Mouse (Mus musculus) thymus, postnatal 0 days (tissue): ENCODE measurements around the gene Gins1. TPM values are rescaled to one million over a fixed set of nuclear protein-coding genes. Genes with fewer than 3 reads are reported as not detected.
"Not testable (repeated sequence)": the region's sequence is repeated elsewhere in the genome, so short reads cannot be mapped to it uniquely, and the experiment has no call there.

ENCODE experiments used
- DNase-seq: peaks from one replicate; pipeline ENCODE4 v3.0.0-alpha.2; 2015; ENCODE audit warnings: low spot score
- polyA plus RNA-seq: library from polyadenylated mRNA; unstranded; fragments of >200 nt; fragmentation: Nextera tagmentation; extraction: Ambion mirVana; gene quantifications from 2 replicates; pipeline ENCODE4 v1.2.1, GENCODE M21; 2015

Gins1 gene
- 55.4 and 58.4 TPM in 2 replicates for polyA plus RNA-seq

DNA sequence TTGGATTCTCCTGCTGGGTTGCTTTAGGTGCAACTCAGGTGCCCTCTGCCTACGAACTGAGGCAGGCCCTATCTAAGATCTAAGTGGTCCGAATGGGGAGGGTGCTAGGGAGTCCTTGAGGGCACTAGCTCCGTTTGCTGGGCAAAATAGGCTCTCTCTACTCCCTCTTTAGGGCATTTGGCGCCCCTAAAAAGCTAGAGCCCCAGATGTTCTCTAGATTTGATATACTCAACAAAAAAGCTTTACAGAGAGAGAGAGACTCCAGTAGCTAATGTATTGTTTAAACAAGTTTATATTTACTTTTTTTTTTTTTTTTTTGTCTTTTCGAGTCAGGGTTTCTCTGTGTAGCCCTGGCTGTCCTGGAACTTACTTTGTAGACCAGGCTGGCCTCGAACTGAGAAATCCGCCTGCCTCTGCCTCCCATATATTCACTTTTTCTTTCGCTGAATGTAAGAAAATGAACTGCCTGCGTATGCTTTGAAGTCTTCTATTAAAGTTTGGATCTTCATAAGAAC is at the start of gene Gins1:
Gene Gins1, plus strand, starts transcription at position 465 of the 515 bp plus-strand sequence.
- no peak for DNase-seq

DNA sequence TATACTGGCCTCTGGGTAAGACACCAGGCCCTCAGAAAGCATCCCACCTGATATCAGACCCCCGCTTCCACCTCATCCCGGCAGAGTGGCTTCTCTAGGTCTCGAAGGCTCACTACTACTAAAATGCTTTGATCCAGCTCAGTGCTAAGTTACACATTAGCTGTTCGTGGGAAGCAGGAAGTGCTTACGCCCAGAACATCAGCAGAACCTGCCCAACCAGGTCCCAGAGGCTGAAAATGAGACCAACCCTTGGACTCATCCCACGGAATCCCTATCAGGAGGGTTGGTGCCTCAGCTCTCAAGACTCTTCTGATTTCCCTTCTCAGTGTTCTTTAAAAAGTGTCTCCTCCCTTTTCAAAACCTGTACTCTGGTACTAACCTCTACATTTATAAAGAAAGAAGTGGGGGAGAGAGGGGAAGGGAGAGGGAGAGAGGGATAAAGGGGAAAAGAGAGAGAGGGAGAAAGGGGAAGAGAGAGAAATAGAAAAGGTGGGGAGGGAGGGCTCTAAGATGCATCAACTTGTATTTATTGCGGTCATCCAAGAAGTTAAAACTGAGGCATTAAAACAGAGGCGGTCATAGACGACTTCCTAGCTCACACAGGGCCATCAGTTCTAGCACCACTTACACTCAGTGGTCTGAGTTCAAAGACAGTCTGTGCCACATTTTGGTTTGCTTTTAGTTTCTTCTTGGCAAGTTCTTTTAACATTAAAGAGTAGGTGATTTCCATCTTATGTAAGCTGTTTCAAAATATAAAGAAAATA is 46.3 kb upstream of the Gins1 start:
- no peak for DNase-seq

DNA sequence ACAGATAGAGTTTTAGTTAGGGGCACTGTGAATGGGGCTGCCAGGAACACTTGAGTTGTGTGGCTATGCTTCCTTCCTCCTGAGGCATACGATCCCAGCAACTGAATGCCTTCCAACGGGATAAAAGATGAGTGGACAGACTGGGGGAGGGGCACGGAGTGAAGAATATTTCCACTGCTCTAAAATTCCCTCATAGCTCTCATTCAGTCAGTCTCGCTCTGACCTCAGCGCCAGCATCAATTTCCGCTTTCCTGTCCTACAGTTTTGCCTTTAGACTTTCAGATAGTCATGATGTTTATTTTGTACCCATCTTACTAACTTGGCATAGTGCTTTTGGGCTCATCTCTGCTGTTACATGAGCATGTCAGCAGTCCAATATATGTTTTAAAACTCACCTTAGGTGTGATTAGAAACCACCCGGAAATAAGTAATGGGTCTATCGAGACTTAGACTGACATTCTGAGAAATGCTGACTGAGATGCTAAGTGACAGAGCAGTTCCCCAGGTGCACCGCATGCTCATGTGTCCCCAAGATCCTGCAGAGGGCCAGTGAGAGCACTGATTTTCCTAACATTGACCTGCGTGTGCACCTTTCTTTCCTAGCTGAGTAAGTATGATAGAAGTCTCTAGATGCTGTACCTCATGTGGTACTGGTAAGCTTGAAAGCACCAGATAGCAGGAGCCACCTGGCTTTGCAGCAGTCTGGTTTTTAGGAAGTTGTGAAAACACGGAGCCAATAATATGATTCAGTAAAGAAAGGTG is 45.3 kb upstream of the Gins1 start:
- DNase-seq, result no peak

DNA sequence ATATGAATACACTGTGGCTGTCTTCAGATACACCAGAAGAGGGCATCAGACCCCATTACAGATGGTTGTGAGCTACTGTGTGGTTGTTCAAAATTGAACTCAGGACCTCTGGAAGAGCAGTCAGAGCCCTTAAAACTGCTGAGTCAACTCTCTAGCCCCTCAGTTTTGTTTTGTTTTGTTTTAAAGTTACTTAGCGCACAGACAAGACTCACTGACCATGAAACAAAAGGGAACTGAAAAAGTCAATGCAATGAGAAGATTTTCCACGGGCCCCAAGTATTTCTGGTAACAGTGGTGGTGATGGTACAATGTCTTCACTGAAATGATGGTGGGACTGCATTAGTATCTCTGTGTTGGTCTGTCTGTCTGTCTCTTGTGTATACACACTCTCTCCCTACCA is 44.1 kb upstream of the Gins1 start:
- no peak for DNase-seq

DNA sequence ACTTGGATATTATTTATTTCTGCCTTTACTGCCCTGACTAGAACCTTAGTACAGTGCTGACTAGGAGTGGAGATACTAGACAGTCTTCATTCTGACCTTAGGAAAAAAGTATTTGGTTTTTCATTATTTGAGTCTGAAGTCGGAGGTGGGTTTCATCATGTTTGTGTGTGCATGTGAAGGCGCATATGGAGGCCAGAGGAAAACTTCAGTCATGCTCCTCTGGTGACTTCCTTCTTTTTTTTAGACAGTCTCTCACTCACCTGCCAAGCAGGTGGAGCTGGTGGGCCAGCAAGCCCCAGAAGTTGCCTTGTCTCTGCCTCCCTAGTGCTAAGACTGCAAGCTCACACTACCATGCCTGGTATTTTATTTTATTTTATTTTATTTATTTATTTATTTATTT is 38.2 kb upstream of the Gins1 start:
- no peak for DNase-seq

DNA sequence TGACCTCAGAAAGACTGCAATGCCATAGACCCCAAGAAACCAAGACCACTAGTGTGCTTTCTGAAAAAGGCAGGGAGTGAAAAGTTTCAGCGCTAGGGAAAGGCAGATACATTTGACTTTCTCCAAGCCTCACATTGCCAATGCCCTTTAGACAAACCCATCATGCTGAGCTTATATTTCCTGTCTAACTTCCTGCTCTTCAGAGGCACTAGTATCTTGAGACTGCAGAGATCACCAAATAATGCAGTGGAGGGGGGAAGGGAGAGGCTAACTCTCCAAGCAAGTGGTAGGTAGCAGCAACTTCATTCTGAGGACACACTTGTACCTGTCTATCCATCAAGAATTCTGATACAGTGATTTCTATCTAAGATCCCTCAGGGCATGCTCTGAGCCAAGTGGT is 35.8 kb upstream of the Gins1 start:
- peak; percentile 25 for DNase-seq

DNA sequence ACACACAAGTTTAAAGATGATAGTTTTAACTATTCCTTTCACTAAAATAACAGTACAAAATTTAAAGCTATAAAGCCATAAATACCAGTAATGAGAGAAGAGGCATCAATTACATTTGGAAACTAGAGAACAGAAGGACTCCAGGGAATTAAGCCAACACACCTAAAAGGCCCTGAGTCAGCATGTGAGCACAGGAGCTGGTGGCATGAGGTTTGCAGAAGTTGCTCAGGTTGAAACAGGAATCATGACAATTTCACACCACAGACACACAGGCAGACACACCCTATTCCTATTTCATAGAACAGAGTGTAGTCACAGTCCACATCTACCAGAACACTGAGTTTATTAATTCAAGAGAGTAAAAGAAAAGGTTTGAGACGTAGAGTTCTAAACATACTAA is 30.7 kb upstream of the Gins1 start:
- no peak for DNase-seq

DNA sequence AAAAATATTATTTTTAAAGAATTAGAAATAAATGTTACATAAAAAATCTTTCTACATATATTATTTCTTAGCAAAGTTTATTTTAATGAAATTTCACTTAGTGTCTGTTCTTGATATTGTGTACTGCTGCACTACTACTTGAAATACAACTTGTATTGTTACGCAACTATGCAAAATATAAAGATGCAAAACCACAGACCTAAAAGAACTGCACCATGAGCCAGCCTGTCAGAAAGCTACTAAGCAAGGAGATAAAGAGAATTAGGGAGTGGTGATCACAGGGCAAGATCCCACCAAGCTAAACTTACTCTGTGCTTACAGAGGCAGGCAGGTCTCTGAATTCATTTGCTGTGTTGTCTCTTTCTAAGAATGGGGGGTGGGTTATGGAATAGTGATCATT is 30.0 kb upstream of the Gins1 start:
- no peak for DNase-seq

DNA sequence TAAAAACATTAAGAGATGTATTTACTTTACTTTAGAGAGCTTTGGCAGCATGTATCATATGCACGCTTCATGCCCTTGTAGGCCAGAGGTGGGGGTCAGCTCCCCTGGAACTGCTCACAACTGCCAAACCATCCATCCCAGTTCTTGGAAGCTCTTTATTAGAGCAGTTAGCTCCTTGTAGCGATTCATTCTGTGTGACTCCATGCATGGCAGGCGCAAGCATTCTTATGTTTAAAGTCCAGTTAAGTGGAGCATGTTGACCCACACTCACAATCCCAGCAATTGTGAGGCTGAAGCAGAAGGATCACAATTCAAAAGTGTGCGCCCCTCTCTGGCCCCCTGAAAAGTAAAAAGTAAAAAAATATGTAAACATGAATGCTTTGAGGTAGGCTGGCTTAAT is 27.6 kb upstream of the Gins1 start:
- no peak for DNase-seq

DNA sequence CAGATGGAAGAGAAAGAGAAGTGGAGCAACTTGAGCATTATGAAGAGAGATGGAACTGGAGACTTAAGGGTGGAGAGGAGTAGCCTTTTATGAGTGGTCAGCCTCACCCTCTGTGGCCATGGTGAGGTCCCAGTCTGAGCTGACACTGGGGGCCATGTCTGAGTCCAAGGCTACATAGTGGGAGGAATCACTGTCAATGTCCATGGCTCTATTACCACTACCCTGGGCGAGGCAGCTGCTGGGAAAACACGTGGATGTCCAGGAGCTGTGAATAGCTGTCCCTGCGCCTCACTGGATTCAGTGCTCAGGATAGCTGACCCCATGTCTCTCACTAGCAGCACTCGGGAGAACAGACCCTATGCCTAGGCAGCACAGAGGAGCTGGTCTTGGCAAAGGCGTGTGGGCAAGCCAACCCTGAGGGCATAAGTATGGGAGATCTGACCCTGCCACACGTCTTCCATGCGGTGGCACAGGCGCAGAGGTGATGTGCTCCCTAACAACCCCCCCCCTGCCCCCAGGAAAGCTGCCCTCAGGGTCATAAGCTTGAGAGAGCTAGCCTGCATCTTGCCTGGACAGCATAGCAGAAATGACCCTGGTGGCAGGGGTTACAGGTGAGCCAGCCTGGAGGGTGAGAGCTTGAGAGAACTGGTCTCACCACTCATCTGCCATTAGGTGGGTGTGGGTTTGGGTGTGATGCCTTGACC is 21.0 kb upstream of the Gins1 start:
- DNase-seq, result no peak

DNA sequence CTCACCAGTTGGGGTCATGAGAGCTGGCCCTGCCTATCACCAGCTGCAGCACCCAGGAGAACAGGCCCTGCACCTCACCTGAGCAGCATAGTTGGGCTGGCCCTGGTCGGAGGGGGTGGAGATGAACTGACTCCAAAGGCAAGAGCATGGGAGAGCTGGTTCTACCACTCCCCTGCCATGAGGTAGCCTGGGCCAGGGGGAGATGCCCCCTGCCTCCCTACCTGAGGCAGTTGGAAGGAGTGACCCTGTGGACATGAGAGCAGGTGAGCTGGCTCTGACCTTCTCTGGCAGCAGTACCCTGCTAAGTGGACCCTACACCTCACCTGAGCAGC is 20.5 kb upstream of the Gins1 start:
- DNase-seq, result no peak

DNA sequence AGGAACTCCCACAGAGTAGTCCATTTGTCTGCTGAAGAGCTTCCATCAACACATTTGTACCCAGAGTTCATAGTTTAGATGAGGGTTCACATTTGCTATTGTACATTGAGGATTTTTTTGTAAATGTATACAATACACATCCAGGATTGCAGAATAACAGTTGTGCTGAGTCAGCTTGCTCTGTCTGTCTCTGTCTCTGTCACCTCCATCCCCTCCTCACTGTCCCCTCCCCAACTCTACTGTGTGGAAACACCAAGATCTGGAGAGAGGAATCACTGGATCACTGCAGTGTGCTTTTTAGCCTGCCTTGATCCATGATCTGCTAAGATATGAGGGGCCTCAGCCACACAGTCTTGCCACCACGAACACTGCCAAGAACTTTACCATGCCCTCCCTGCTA is 19.4 kb upstream of the Gins1 start:
- DNase-seq, result no peak

DNA sequence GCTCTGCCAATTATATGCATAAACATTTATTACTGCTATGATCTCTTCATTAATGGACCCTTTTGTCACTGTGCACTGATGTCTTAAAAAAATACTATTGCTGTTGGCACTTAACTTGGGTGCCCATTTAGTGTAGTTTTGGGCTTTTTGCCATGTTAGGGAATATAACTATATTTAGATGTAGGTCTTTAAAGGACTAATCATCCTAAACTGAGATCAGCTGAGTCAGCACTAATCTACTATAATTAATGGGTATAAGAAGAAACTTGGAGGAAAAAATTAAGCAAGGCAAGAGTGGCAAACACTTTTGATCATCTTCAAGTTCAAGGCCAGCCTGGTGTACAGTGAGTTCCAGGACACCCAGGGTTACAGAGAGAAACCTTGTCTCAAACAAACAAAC is 18.9 kb upstream of the Gins1 start:
- no peak for DNase-seq

DNA sequence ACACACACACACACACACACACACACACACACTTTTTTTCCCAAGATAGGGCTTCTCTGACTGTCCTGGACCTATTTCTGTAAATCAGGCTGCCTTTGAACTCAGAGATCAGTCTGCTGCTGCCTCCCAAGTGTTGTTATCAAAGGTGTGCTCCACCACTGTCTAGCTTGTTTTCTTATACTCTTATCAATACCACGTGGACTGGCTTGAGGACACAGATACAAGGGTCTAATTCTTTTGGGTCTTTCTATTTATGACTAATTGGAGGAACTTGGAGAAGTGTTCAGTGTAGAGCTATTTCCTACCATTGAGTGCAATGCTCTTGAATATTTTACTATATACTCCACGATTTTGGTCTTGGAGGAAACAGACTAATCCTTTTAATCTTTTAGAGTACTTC is 17.8 kb upstream of the Gins1 start:
- DNase-seq, result no peak

DNA sequence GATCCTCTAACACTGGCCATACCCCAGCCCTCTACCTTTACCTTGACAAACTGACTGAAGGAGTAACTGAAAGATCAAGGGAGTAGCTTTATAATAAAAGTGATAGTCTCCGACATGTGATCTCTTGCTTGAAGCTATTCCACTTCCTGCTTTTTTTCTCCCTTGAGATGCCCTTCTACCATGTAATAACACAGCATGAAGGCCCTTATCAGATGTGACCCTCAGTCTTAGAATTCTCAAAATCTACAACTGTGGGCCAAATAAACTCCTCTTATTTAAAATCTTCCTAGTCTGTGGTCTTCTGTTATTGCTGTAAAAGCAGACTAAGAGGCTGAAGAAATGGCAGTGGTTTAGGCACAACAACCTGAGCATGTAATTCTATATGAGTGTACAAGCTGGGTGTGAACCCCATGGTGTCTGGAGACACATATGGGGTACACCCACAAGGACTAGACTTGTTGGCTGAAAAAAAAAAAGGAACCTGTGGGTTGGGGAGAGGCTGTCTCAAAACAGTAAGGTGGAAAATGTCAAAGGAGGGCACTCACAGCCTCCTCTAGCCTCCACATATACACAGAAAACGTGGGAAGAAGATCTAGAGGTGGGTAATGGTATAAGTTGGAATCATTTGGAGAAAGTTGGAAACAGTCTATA is 10.5 kb upstream of the Gins1 start:
- DNase-seq, result no peak

DNA sequence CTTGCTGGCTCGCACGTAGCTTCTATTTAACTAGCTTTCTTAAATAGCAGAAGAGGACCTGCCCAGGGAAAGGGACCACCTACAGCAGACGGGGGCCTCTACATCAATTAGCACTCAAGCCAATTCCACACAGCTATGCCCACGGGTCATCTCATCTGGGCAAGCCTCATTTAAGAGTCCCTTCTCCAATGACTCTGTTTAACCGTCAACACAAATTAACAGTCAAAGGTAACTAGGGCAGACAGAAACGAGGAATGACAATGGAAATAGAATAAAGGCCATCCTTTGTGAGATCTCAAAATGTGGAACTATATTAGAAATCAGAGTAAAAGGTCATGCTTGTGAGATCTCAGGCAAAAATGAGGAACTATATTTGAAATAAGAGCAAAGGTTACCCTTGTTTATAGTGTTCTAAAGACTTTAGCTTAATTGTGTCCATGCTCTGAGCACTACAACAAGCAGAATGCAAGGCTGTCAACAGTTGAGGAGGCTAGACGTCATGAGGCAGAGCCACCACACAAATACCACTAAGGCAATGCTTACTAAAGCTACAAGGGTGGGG is 9.4 kb upstream of the Gins1 start:
- DNase-seq, result no peak

DNA sequence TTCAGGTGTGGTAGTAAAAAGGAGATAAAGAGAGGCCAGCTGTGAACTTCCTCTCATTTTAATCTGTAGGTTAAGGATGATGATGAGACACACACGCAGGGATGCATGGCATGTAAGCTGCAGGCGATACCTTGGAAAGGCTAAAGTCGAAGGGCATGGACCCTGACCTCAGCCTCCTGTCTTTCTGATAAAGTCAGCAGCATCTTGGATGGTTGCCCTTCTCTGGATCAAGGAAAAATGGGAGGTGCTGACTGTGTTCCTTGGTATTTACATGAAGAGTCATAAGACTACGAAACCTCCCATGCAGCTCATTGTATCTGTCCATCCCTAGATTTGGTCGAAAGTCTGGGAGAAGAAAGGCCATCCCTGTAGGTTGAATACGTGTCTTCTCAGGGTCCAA is 4.9 kb upstream of the Gins1 start:
- no peak for DNase-seq

DNA sequence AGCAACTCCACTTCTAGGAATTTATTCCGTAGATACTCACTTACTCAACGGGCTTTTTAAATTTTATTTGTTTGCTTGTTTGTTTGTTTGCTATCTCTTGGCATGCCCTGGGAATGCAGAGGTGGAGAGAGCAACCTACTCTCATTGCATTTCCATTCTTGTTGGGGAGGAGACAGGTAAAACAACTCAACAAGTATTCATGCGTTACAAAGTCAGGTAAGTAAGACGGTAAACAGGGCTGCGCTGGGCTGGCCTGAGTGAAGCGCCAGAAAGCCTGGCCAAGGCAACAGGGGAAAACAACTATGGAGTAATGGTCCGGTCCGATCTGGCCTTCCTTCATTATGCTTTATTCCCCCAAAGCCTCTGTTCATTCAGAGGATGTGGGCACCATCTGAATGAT is 2.9 kb upstream of the Gins1 start:
- DNase-seq, result no peak

DNA sequence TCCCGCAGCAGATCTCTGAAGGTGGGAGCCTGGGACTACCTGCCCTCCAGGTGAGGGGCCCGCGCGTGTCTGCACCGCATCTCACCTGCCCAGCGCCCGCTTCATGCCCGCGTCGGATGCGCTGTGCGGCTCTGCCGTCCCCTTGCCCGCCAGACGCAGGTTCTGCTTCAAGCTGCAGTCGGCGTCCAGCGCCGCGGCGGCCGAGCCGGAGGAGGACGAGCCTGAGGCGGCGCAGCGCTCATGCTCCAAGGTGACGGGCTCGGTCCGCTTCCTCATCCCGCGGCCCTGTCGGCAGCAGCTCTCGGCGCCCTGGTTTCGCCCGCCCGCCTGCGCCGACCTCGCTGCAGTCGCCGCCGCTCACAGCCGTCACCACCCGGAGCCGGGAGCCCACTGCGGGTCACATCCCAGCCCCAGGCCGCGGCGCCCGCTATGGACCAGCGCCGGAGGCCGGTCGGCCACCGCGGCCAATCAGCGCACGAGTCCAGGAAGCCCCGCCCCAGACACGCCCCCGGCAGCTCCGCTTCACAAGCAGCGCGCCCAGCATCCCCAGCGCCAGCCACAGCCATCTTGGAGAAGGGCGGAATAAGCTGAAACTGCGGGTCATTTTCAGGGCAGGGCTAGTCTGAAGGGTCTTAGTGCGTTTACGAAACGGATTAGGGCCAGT is 796 bp upstream of the Gins1 start, which contains the start of gene Abhd12:
Gene Abhd12, minus strand, starts transcription at position 470 of the 664 bp plus-strand sequence.
- DNase-seq, result peak; percentile 95

DNA sequence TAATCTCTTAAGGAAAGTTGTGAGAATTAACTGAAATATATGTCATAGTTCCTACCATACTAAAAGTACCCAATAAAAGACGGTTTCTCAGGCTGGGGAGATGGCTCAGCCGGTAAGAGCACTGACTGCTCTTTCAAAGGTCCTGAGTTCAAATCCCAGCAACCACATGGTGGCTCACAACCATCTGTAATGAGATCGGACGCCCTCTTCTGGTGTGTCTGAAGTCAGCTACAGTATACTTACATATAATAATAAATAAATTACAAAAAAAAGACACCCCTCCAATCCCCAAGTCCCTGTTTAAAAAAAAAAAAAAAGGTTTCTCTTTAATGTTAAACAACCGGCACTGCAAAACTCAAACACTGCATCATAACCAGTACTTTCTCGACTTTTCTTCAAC is 3.7 kb downstream of the Gins1 start:
- not testable (repeated sequence) for DNase-seq
